ENCODE assay signal across 18 mouse cellular contexts in the genomic region with DNA sequence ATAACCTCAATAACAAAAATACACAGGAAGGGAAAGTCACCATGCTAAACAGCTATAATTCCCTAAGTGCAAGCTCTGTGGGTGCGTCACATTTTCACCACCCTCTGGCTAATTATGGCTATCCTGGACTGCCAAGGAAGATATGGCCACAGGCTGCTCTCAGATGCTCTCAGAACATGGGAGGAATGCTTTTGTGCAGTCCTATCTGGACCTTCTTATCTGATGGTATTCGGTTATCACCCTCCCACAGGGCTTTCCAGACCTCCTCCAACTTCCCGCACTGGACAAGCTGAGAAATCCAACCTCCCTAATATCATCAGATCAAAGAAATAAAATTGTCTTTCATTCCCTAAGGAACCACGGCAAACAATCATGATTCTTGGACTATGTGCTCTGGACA. TPM values are rescaled to one million over a fixed set of nuclear protein-coding genes. Genes with fewer than 3 reads are reported as not detected.
A peak's percentile ranks its signal among the peaks of the same experiment; 100 is the strongest.
DNase-seq lines count a peak whose midpoint lies in the region; ATAC-seq and TF ChIP-seq lines count a peak whose summit lies in the region.
"Had no signal": no experiment of that assay in that cellular context is flagged by ENCODE, and none has a peak within 500 bp of the region (broad histone marks: within the 10 kb centered on the region; RNA-seq: fewer than 3 reads in every experiment).

No protein-coding gene starts in this region.

- no peak overlapping the region for H3K4me3 ChIP-seq in gastrocnemius, adult 2 months
- no peak overlapping the region for H3K4me3 ChIP-seq in kidney, adult 2 months (ENCODE audit: insufficient read depth, low read depth, low read length)
- H3K4me3 ChIP-seq in lung, adult 2 months (replicated peaks; ENCODE audit: extremely low read depth, low read depth, low read length) = no peak overlapping the region
- H3K4me3 ChIP-seq in intestine, embryonic 15.5 days (replicated peaks) = no peak overlapping the region
- H3K4me3 ChIP-seq: embryonic facial prominence, embryonic 12.5 days; forebrain, embryonic 15.5 days; heart, embryonic 10.5 days; hindbrain, embryonic 15.5 days had no signal

- DNase-seq in gastrocnemius, adult 2 months = no peak
- no peak for DNase-seq in gastrocnemius, postnatal 14 days
- DNase-seq in kidney, adult 2 months = peak; percentile 7
- DNase-seq in kidney, postnatal 14 days = no peak
- peak; percentile 14 for DNase-seq in lung, postnatal 25 days (ENCODE audit: low spot score)
- no peak for DNase-seq in lung, adult 2 months
- DNase-seq: adrenal gland, postnatal 25 days; cerebellum, adult 8-10 months; cerebellum, postnatal 25 days; gastrocnemius, postnatal 10 days; heart, postnatal 14 days had no signal

- no peaks in the 10 kb centered on the region for H3K4me1 ChIP-seq in kidney, adult 2 months (ENCODE audit: control insufficient read depth, insufficient read depth, low read length)
- peaks cover 5% of the 10 kb centered on the region for H3K4me1 ChIP-seq in lung, adult 2 months (ENCODE audit: control insufficient read depth, insufficient read depth, low read length)
- H3K4me1 ChIP-seq in intestine, embryonic 15.5 days (replicated peaks) = no peaks in the 10 kb centered on the region
- H3K4me1 ChIP-seq: embryonic facial prominence, embryonic 12.5 days; forebrain, embryonic 15.5 days; heart, embryonic 10.5 days; hindbrain, embryonic 15.5 days had no signal

- no peak overlapping the region for H3K9ac ChIP-seq in intestine, embryonic 15.5 days
- H3K9ac ChIP-seq: embryonic facial prominence, embryonic 12.5 days; forebrain, embryonic 15.5 days; hindbrain, embryonic 15.5 days had no signal

- TF ChIP-seq CTCF in gastrocnemius, adult 2 months (IDR thresholded peaks at IDR 0.05) = no peak
- no peak for TF ChIP-seq CTCF in kidney, adult 2 months (conservative IDR thresholded peaks at IDR 0.05; ENCODE audit: insufficient read depth, insufficient read length, low read depth, low read length)
- no peak for TF ChIP-seq CTCF in lung, adult 2 months (IDR thresholded peaks at IDR 0.05; ENCODE audit: insufficient read depth, low read length)

- 54% methylated on average over 4 of the region's 4 CpGs for WGBS in kidney, adult 2 months
- WGBS in lung, adult 2 months = 42% methylated on average over 4 of the region's 4 CpGs
- 81% methylated on average over 4 of the region's 4 CpGs for WGBS in intestine, embryonic 15.5 days

- no peaks in the 10 kb centered on the region for H3K9me3 ChIP-seq in intestine, embryonic 15.5 days
- H3K9me3 ChIP-seq: embryonic facial prominence, embryonic 12.5 days; forebrain, embryonic 15.5 days; heart, embryonic 10.5 days; hindbrain, embryonic 15.5 days had no signal

- no peaks in the 10 kb centered on the region for H3K36me3 ChIP-seq in kidney, adult 2 months (ENCODE audit: control insufficient read depth, insufficient read depth, low read length)
- H3K36me3 ChIP-seq in intestine, embryonic 15.5 days = no peaks in the 10 kb centered on the region
- H3K36me3 ChIP-seq: embryonic facial prominence, embryonic 12.5 days; forebrain, embryonic 15.5 days; heart, embryonic 10.5 days; hindbrain, embryonic 15.5 days had no signal

- no peaks in the 10 kb centered on the region for H3K27me3 ChIP-seq in kidney, adult 2 months (replicated peaks; ENCODE audit: control insufficient read depth, insufficient read depth, low read length)
- no peaks in the 10 kb centered on the region for H3K27me3 ChIP-seq in intestine, embryonic 15.5 days (replicated peaks)
- H3K27me3 ChIP-seq: embryonic facial prominence, embryonic 12.5 days; forebrain, embryonic 15.5 days; hindbrain, embryonic 15.5 days had no signal

- H3K4me2 ChIP-seq in intestine, embryonic 15.5 days (replicated peaks) = no peak overlapping the region
- H3K4me2 ChIP-seq: embryonic facial prominence, embryonic 12.5 days; forebrain, embryonic 15.5 days; hindbrain, embryonic 15.5 days had no signal

- no peak for ATAC-seq in intestine, embryonic 15.5 days
- ATAC-seq: activated CD4-positive, CD25-positive, alpha-beta regulatory T cell, adult 4 months; forebrain, embryonic 15.5 days; Patski had no signal

- peak overlapping the region; percentile 43; the same call in 1 of the 2 replicates for H3K27ac ChIP-seq in gastrocnemius, adult 2 months
- no peak overlapping the region for H3K27ac ChIP-seq in kidney, adult 2 months (ENCODE audit: insufficient read depth, low read depth, low read length)
- H3K27ac ChIP-seq in intestine, embryonic 15.5 days = no peak overlapping the region
- H3K27ac ChIP-seq: embryonic facial prominence, embryonic 12.5 days; forebrain, embryonic 15.5 days; heart, embryonic 10.5 days; hindbrain, embryonic 15.5 days had no signal

- intact Hi-C loops in gastrocnemius, adult 2 months (cut with DNase I) = no loop called here
- intact Hi-C loops in gastrocnemius, postnatal 14 days (cut with DNase I; ENCODE audit: low total_unique reads) = no loop called here

- TF ChIP-seq POLR2A in kidney, adult 2 months (IDR thresholded peaks at IDR 0.05; ENCODE audit: low read depth, low read length) = no peak
- TF ChIP-seq POLR2A in lung, adult 2 months (IDR thresholded peaks at IDR 0.05; ENCODE audit: borderline replicate concordance, extremely low read depth, low read depth, low read length) = no peak

RNA-seq across cellular contexts. Expression of a gene that starts 28.4 kb away (rescaled TPM):
- 10 to 100 TPM; 54.5 to 67.7 TPM for total RNA-seq in gastrocnemius, adult 2 months (2021)
- 10 to 100 TPM; 45.2 to 55.3 TPM for total RNA-seq in gastrocnemius, postnatal 14 days (2021)
- polyA plus RNA-seq in kidney, adult 2 months (2012; rRNA removed) = 10.2 and 12.3 TPM in 2 replicates
- 40.2 and 52.0 TPM in 2 replicates for polyA plus RNA-seq in lung, adult 2 months (2012; rRNA removed)
- polyA plus RNA-seq in intestine, embryonic 15.5 days (2015; fragmentation: Nextera tagmentation; extraction: Ambion mirVana) = 5.7 and 5.9 TPM in 2 replicates

Comparison
In these comparisons a context has a peak if more than half of its experiments do, and no peak if none do; other contexts are left out.
1. DNase-seq: peak in kidney, adult 2 months (single experiment) and lung, postnatal 25 days (single experiment); none in gastrocnemius, adult 2 months (single experiment), gastrocnemius, postnatal 14 days (single experiment), kidney, postnatal 14 days (single experiment) and lung, adult 2 months (single experiment).